25 mouse cellular contexts compared by ENCODE assay signal in genomic region chr4:107061560-107061959, GRCm38 (mm10). TPM values are rescaled to one million over a fixed set of nuclear protein-coding genes. Genes with fewer than 3 reads are reported as not detected.
DNase-seq lines count a peak whose midpoint lies in the region; ATAC-seq and TF ChIP-seq lines count a peak whose summit lies in the region.
"Had no signal": no experiment of that assay in that cellular context is flagged by ENCODE, and none has a peak within 500 bp of the region (broad histone marks: within the 10 kb centered on the region; RNA-seq: fewer than 3 reads in every experiment).

No protein-coding gene starts in this region.

- dilution Hi-C loops in CH12.LX (cut with MboI; ENCODE audit: extremely low pct_ligation_motif_present, extremely low pct_unique_long_range_greater_than_20kb, low sequenced_read_pairs) = no loop called here

- H3K4me1 ChIP-seq in CH12.LX (ENCODE audit: control insufficient read depth in 1 of 2, insufficient read depth in 2 of 2) (peaks cover 4 to 26% of the 10 kb centered on the region in 2 experiments), MEL (ENCODE audit: control insufficient read depth in 1 of 2, insufficient read depth in 2 of 2, low read length in 2 of 2) (peaks cover 24 to 43% of the 10 kb centered on the region in 2 experiments)

- TF ChIP-seq POLR2A in CH12.LX (IDR thresholded peaks at IDR 0.05; ENCODE audit: low read depth, low read length) (no peak), MEL (IDR thresholded peaks at IDR 0.05; ENCODE audit: control insufficient read depth in 1 of 2, insufficient read depth in 1 of 2, low read depth in 1 of 2, low read length in 2 of 2, poor library complexity in 1 of 2) (no peak)

- no peak overlapping the region for H3K4me2 ChIP-seq in CH12.LX (ENCODE audit: insufficient read depth, low read depth, poor library complexity, severe bottlenecking)

- H3K27ac ChIP-seq in CH12.LX (ENCODE audit: insufficient read depth, low read depth) = no peak overlapping the region
- H3K27ac ChIP-seq in MEL (ENCODE audit: control insufficient read depth, low read depth, low read length) = peak overlapping the region; percentile 51

- no peak for TF ChIP-seq CTCF in CH12.LX (conservative IDR thresholded peaks at IDR 0.05 in 1 of 2, IDR thresholded peaks at IDR 0.05 in 1 of 2; ENCODE audit: low read depth in 2 of 2, low read length in 2 of 2)
- no peak for TF ChIP-seq CTCF in MEL (IDR thresholded peaks at IDR 0.05 in 2 of 3, conservative IDR thresholded peaks at IDR 0.05 in 1 of 3; ENCODE audit: control insufficient read depth in 1 of 3, insufficient read depth in 1 of 3, low read depth in 2 of 3, low read length in 3 of 3, poor library complexity in 1 of 3, severe bottlenecking in 1 of 3)

- in situ Hi-C loops in CH12.LX (cut with MboI; ENCODE audit: low pct_ligation_motif_present, low pct_unique_long_range_greater_than_20kb, low sequenced_read_pairs) = no loop called here

- TF ChIP-seq EP300 in CH12.LX (IDR thresholded peaks at IDR 0.05; ENCODE audit: low read length) (no peak), MEL (IDR thresholded peaks at IDR 0.05; ENCODE audit: low read depth in 1 of 2, low read length in 2 of 2) (peak; percentile 82 to 89)

- no peaks in the 10 kb centered on the region for H3K27me3 ChIP-seq in CH12.LX (replicated peaks)
- H3K27me3 ChIP-seq in MEL (ENCODE audit: control insufficient read depth in 1 of 2, insufficient read depth in 2 of 2, low read length in 2 of 2) = no peaks in the 10 kb centered on the region
- H3K27me3 ChIP-seq: Patski had no signal

- H3K4me3 ChIP-seq in CH12.LX (replicated peaks in 1 of 3; ENCODE audit: low read depth in 2 of 3, low read length in 2 of 3, poor library complexity in 1 of 3) = no peak overlapping the region
- H3K4me3 ChIP-seq in MEL (ENCODE audit: control insufficient read depth in 1 of 2, insufficient read depth in 1 of 2, low read depth in 2 of 2, low read length in 2 of 2) = peak overlapping the region in 1 of 2 experiments; percentile 7; a peak in 1 of 4 replicates

- intact Hi-C loops in left cerebral cortex, postnatal 36 days (cut with DNase I) = no loop called here

- no peak overlapping the region for H3K9ac ChIP-seq in CH12.LX (ENCODE audit: insufficient read depth, low read depth)
- H3K9ac ChIP-seq in MEL (ENCODE audit: control insufficient read depth, low read depth, low read length, poor library complexity, severe bottlenecking) = no peak overlapping the region

- peaks cover 71 to 80% of the 10 kb centered on the region in 2 experiments for H3K36me3 ChIP-seq in CH12.LX (replicated peaks in 1 of 2; ENCODE audit: control insufficient read depth in 1 of 2, insufficient read depth in 1 of 2, low read length in 1 of 2)
- H3K36me3 ChIP-seq in MEL (ENCODE audit: control insufficient read depth in 1 of 2, insufficient read depth in 2 of 2, low read length in 2 of 2) = peaks cover 2 to 45% of the 10 kb centered on the region in 2 experiments; a peak in 3 of 4 replicates

- TF ChIP-seq RAD21 in CH12.LX (IDR thresholded peaks at IDR 0.05; ENCODE audit: low read depth, low read length) (no peak), MEL (IDR thresholded peaks at IDR 0.05; ENCODE audit: low read depth, low read length) (no peak)

- H3K79me2 ChIP-seq in CH12.LX (replicated peaks; ENCODE audit: control insufficient read depth, extremely low read depth, insufficient read depth, poor library complexity, severe bottlenecking) = peaks cover 10% of the 10 kb centered on the region
- peaks cover 10% of the 10 kb centered on the region for H3K79me2 ChIP-seq in MEL (ENCODE audit: control insufficient read depth, insufficient read depth, low read length, poor library complexity)

- DNase-seq in CH12.LX (ENCODE audit: extremely low read depth) (no peak), MEL (ENCODE audit: low read depth, low spot score) (peak; percentile 71), MEL-GATA-1-ER (ENCODE audit: extremely low read depth, low read depth) (peak; percentile 51)
- no peak for DNase-seq in left cerebral cortex, postnatal 36 days (ENCODE audit: low spot score in 2 of 2)
- no peak for DNase-seq in left cerebral cortex, adult 9 months (ENCODE audit: low spot score in 2 of 2)
- DNase-seq: adrenal gland, adult 2 months; adrenal gland, adult 8-10 months; adrenal gland, postnatal 10 days; adrenal gland, postnatal 14 days; adrenal gland, postnatal 25 days; adrenal gland, postnatal 36 days; B cell, adult 2 months; cerebellum, adult 11 months; cerebellum, adult 11-12 months; cerebellum, adult 18-20 months; cerebellum, adult 2 months; cerebellum, adult 8-10 months; cerebellum, adult 9-10 months; cerebellum, adult 9-11 months had no signal

- H3K9me3 ChIP-seq in CH12.LX (replicated peaks; ENCODE audit: low read length) (no peaks in the 10 kb centered on the region), MEL (replicated peaks; ENCODE audit: insufficient read depth, low read length) (no peaks in the 10 kb centered on the region)
- H3K9me3 ChIP-seq: G1E had no signal

- no peak for ATAC-seq in CD4-positive, CD25-positive, alpha-beta regulatory T cell, adult 4 months
- ATAC-seq: activated CD4-positive, CD25-positive, alpha-beta regulatory T cell, adult 4 months; Patski had no signal

TF ChIP-seq in CH12.LX, 34 proteins besides CTCF, POLR2A, EP300 and RAD21:
- TF ChIP-seq BHLHE40 (IDR thresholded peaks at IDR 0.05; ENCODE audit: low read depth, low read length) (no peak), SIN3A (IDR thresholded peaks at IDR 0.05; ENCODE audit: low read length) (no peak), ZNF384 (IDR thresholded peaks at IDR 0.05; ENCODE audit: low read depth, low read length) (0 out of 2 replicates have a peak, but pooled peaks have one; percentile 8)
TF ChIP-seq in CH12.LX: peak in this region for 1.

TF ChIP-seq in MEL, 35 proteins besides CTCF, POLR2A, EP300 and RAD21 (continues in another document):
- 0 out of 2 replicates have a peak, but pooled peaks have one; percentile 26 for TF ChIP-seq HCFC1 (IDR thresholded peaks at IDR 0.05; ENCODE audit: low read depth, low read length)
- peak; percentile 94 for TF ChIP-seq RCOR1 (IDR thresholded peaks at IDR 0.05; ENCODE audit: low read depth, low read length)
- peak; percentile 87 for TF ChIP-seq GATA1 (IDR thresholded peaks at IDR 0.05; ENCODE audit: low read depth, low read length)
- TF ChIP-seq MEF2A (IDR thresholded peaks at IDR 0.05; ENCODE audit: extremely low read depth, insufficient replicate concordance, low read depth, low read length, poor library complexity, severe bottlenecking) = no peak
- TF ChIP-seq MYB (IDR thresholded peaks at IDR 0.05; ENCODE audit: low read depth, low read length) = no peak
- TF ChIP-seq MAZ (IDR thresholded peaks at IDR 0.05; ENCODE audit: low read depth, low read length) = no peak
- TF ChIP-seq MAFK (IDR thresholded peaks at IDR 0.05; ENCODE audit: borderline replicate concordance, low read depth, low read length) = no peak
- TF ChIP-seq GABPA (IDR thresholded peaks at IDR 0.05; ENCODE audit: low read depth, low read length) = no peak
- TF ChIP-seq USF1 (IDR thresholded peaks at IDR 0.05; ENCODE audit: low read depth, low read length) = no peak
- TF ChIP-seq KAT2A (conservative IDR thresholded peaks at IDR 0.05; ENCODE audit: low read depth, low read length) = no peak
- no peak for TF ChIP-seq POLR2AphosphoS5 (IDR thresholded peaks at IDR 0.05; ENCODE audit: borderline replicate concordance, low read depth, low read length)
- TF ChIP-seq POLR2AphosphoS2 (IDR thresholded peaks at IDR 0.05; ENCODE audit: low read length) = no peak
- TF ChIP-seq TCF12 (IDR thresholded peaks at IDR 0.05; ENCODE audit: low read depth, low read length) = peak; percentile 68
- no peak for TF ChIP-seq BHLHE40 (IDR thresholded peaks at IDR 0.05; ENCODE audit: borderline replicate concordance, low read depth, low read length)
- TF ChIP-seq JUND (IDR thresholded peaks at IDR 0.05; ENCODE audit: low read depth, low read length) = no peak
- TF ChIP-seq MYC (IDR thresholded peaks at IDR 0.05; ENCODE audit: low read depth, low read length) = no peak; the same call in 1 of the 2 replicates
- TF ChIP-seq SIN3A (IDR thresholded peaks at IDR 0.05; ENCODE audit: low read length) = peak; percentile 74
- TF ChIP-seq ZMIZ1 (IDR thresholded peaks at IDR 0.05; ENCODE audit: low read depth, low read length) = no peak
- TF ChIP-seq E2F4 (IDR thresholded peaks at IDR 0.05; ENCODE audit: borderline replicate concordance, low read depth, low read length) = no peak
- no peak for TF ChIP-seq TAL1 (IDR thresholded peaks at IDR 0.05; ENCODE audit: low read length)
- no peak for TF ChIP-seq USF2 (IDR thresholded peaks at IDR 0.05; ENCODE audit: borderline replicate concordance in 1 of 2, insufficient read depth in 1 of 2, low read depth in 1 of 2, low read length in 2 of 2)

RNA-seq across cellular contexts. Expression of gene Mrpl37, which starts 5.1 kb away (rescaled TPM):
- total RNA-seq in CH12.LX (2012; rRNA removed) (53.5 and 60.0 TPM in 2 replicates), CH12.LX (2014; rRNA removed) (45.1 and 53.6 TPM in 2 replicates), MEL (2012; rRNA removed) (69.6 and 73.1 TPM in 2 replicates)
- polyA plus RNA-seq in CH12.LX (2012; ENCODE audit: insufficient read length, low read depth) (85.2 and 123 TPM in 2 replicates), MEL (2012; ENCODE audit: insufficient read depth in 1 of 2, insufficient read length in 2 of 2, low read depth in 1 of 2, low replicate concordance in 2 of 2, missing spikeins in 1 of 2) (100 to 1,000 TPM; 153 to 423 TPM)
- total RNA-seq in left cerebral cortex, postnatal 36 days (2021) = 10 to 100 TPM; 56.1 to 58.9 TPM
- 10 to 100 TPM; 46.4 to 48.2 TPM for polyA plus RNA-seq in CD4-positive, CD25-positive, alpha-beta regulatory T cell, adult 4 months (2017; shearing (Covaris generic))

RNA-seq across cellular contexts. Expression of gene Cyb5rl, which starts 5.2 kb away (rescaled TPM):
- total RNA-seq in CH12.LX (2012; rRNA removed) (14.0 and 16.4 TPM in 2 replicates), CH12.LX (2014; rRNA removed) (22.7 and 23.4 TPM in 2 replicates), MEL (2012; rRNA removed) (5.6 and 8.5 TPM in 2 replicates)
- polyA plus RNA-seq in CH12.LX (2012; ENCODE audit: insufficient read length, low read depth) (19.3 and 24.9 TPM in 2 replicates), MEL (2012; ENCODE audit: insufficient read depth in 1 of 2, insufficient read length in 2 of 2, low read depth in 1 of 2, low replicate concordance in 2 of 2, missing spikeins in 1 of 2) (1 to 10 TPM in 1 of 2 experiments, not detected in 1; 9.3 TPM)
- 1 to 10 TPM; 4.7 to 7.4 TPM for total RNA-seq in left cerebral cortex, postnatal 36 days (2021)
- polyA plus RNA-seq in CD4-positive, CD25-positive, alpha-beta regulatory T cell, adult 4 months (2017; shearing (Covaris generic)) = 10 to 100 TPM in 1 of 2 experiments, 1 to 10 TPM in 1; 7.1 to 15.3 TPM

RNA-seq across cellular contexts. Expression of gene Cdcp2, which starts 35.1 kb away (rescaled TPM):
- total RNA-seq in CH12.LX (2012; rRNA removed) (9.9 and 13.4 TPM in 2 replicates), CH12.LX (2014; rRNA removed) (6.6 and 6.9 TPM in 2 replicates), MEL (2012; rRNA removed) (not detected in 2 replicates)
- polyA plus RNA-seq in CH12.LX (2012; ENCODE audit: insufficient read length, low read depth) (14.7 and 16.9 TPM in 2 replicates), MEL (2012; ENCODE audit: insufficient read depth in 1 of 2, insufficient read length in 2 of 2, low read depth in 1 of 2, low replicate concordance in 2 of 2, missing spikeins in 1 of 2) (not detected)
- total RNA-seq in left cerebral cortex, postnatal 36 days (2021) = not detected
- not detected for polyA plus RNA-seq in CD4-positive, CD25-positive, alpha-beta regulatory T cell, adult 4 months (2017; shearing (Covaris generic))
- total RNA-seq: adrenal gland, adult 18-20 months; adrenal gland, adult 2 months; adrenal gland, postnatal 14 days; adrenal gland, postnatal 25 days; adrenal gland, postnatal 36 days had no signal
- polyA plus RNA-seq: activated CD4-positive, CD25-positive, alpha-beta regulatory T cell, adult 4 months; C2C12; cerebellum, adult 2 months; G1E; Patski had no signal

Comparison
In these comparisons a context has a peak if more than half of its experiments do, and no peak if none do; other contexts are left out.
1. DNase-seq: peak in MEL (single experiment) and MEL-GATA-1-ER (single experiment); none in CH12.LX (single experiment), left cerebral cortex, postnatal 36 days (0 of 2) and left cerebral cortex, adult 9 months (0 of 2).
2. Of the 35 proteins assayed by ChIP-seq in both MEL and CH12.LX: peak only in MEL: EP300, ETS1, HCFC1, RCOR1, SIN3A, TBP and 1 more; only in CH12.LX: none; in both: ZNF384; in neither: 27.